Mouse (Mus musculus) MEL (cell line): ENCODE results near the gene Myoc. TPM values are rescaled to one million over a fixed set of nuclear protein-coding genes. Genes with fewer than 3 reads are reported as not detected.

ENCODE experiments used
- DNase-seq: peaks from one replicate; pipeline ENCODE4 v3.0.0; 2011; ENCODE audit warnings: low read depth, low spot score
- H3K27ac ChIP-seq: 2 replicates; pipeline ENCODE4 v1.5.1; 2012; ENCODE audit warnings: low read depth, mild to moderate bottlenecking, control low read depth, low read length, moderate library complexity; ENCODE audit not compliant: control insufficient read depth
- H3K27me3 ChIP-seq, 2 experiments: fragments of 150-350 bp in 1 of 2; sonication (generic) in 1 of 2; 2 replicates each; pipeline ENCODE4 v1.6.1; 2012; ENCODE audit warnings: low read length in 2 of 2, mild to moderate bottlenecking in 2 of 2, improper control_type of control experiment in 1 of 2, moderate library complexity in 1 of 2; ENCODE audit not compliant: insufficient read depth in 2 of 2, control insufficient read depth in 1 of 2
- H3K36me3 ChIP-seq, 2 experiments: 2 replicates each; pipeline ENCODE4 v1.6.1; 2012 to 2014; ENCODE audit warnings: low read length in 2 of 2, improper control_type of control experiment in 1 of 2, inconsistent platforms in 1 of 2, mild to moderate bottlenecking in 1 of 2; ENCODE audit not compliant: insufficient read depth in 2 of 2, control insufficient read depth in 1 of 2
- H3K4me1 ChIP-seq, 2 experiments: fragments of 150-350 bp in 1 of 2; sonication (generic) in 1 of 2; 2 replicates each; pipeline ENCODE4 v1.6.1; 2012; ENCODE audit warnings: low read length in 2 of 2, improper control_type of control experiment in 1 of 2, mild to moderate bottlenecking in 1 of 2; ENCODE audit not compliant: insufficient read depth in 2 of 2, control insufficient read depth in 1 of 2
- H3K4me3 ChIP-seq, 2 experiments: fragments of 150-350 bp in 1 of 2; sonication (generic) in 1 of 2; 2 replicates each; pipeline ENCODE4 v1.5.1; 2012; ENCODE audit warnings: low read depth in 2 of 2, low read length in 2 of 2, mild to moderate bottlenecking in 2 of 2, moderate library complexity in 2 of 2, control low read depth in 1 of 2, improper control_type of control experiment in 1 of 2; ENCODE audit not compliant: control insufficient read depth in 1 of 2, insufficient read depth in 1 of 2
- H3K79me2 ChIP-seq: 2 replicates; pipeline ENCODE4 v1.6.1; 2012; ENCODE audit warnings: mild to moderate bottlenecking, low read length, moderate library complexity; ENCODE audit not compliant: control insufficient read depth, poor library complexity, insufficient read depth
- H3K9ac ChIP-seq: 2 replicates; pipeline ENCODE4 v1.6.1; 2012; ENCODE audit warnings: low read depth, mild to moderate bottlenecking, control low read depth, low read length, moderate library complexity; ENCODE audit not compliant: control insufficient read depth, poor library complexity, severe bottlenecking
- H3K9me3 ChIP-seq: fragments of 150-350 bp; sonication (generic); replicated peaks from 2 replicates; pipeline ENCODE4 v1.6.1; 2012; ENCODE audit warnings: mild to moderate bottlenecking, low read length, improper control_type of control experiment, moderate library complexity; ENCODE audit not compliant: insufficient read depth
- BHLHE40 ChIP-seq: IDR thresholded peaks from 2 replicates; pipeline ENCODE4 v1.6.1; 2012; ENCODE audit warnings: low read depth, mild to moderate bottlenecking, inconsistent platforms, low read length, improper control_type of control experiment, borderline replicate concordance
- ETS1 ChIP-seq: IDR thresholded peaks from 2 replicates; pipeline ENCODE4 v1.6.1; 2012; ENCODE audit warnings: low read depth, mild to moderate bottlenecking, inconsistent platforms, low read length, improper control_type of control experiment, moderate library complexity
- GATA1 ChIP-seq: IDR thresholded peaks from 2 replicates; pipeline ENCODE4 v1.6.1; 2011; ENCODE audit warnings: low read depth, low read length, improper control_type of control experiment
- KAT2A ChIP-seq: conservative IDR thresholded peaks from 2 replicates; pipeline ENCODE4 v1.6.1; 2012; ENCODE audit warnings: low read depth, low read length, improper control_type of control experiment, inconsistent platforms
- MAFK ChIP-seq: IDR thresholded peaks from 2 replicates; pipeline ENCODE4 v1.6.1; 2011; ENCODE audit warnings: low read depth, mild to moderate bottlenecking, low read length, improper control_type of control experiment, borderline replicate concordance
- MAX ChIP-seq: IDR thresholded peaks from 2 replicates; pipeline ENCODE4 v1.6.1; 2011; ENCODE audit warnings: low read length, improper control_type of control experiment
- MEF2A ChIP-seq: IDR thresholded peaks from 2 replicates; pipeline ENCODE4 v1.6.1; 2014; ENCODE audit warnings: low read depth, mild to moderate bottlenecking, inconsistent platforms, low read length, improper control_type of control experiment; ENCODE audit not compliant: poor library complexity, insufficient replicate concordance, severe bottlenecking; ENCODE audit errors: extremely low read depth
- NRF1 ChIP-seq: IDR thresholded peaks from 2 replicates; pipeline ENCODE4 v1.6.1; 2014; ENCODE audit warnings: low read depth, mild to moderate bottlenecking, inconsistent platforms, low read length, improper control_type of control experiment, moderate library complexity; ENCODE audit not compliant: poor library complexity, insufficient read depth, severe bottlenecking
- RCOR1 ChIP-seq: IDR thresholded peaks from 2 replicates; pipeline ENCODE4 v1.6.1; 2012; ENCODE audit warnings: low read depth, mild to moderate bottlenecking, inconsistent platforms, low read length, improper control_type of control experiment
- TCF12 ChIP-seq: IDR thresholded peaks from 2 replicates; pipeline ENCODE4 v1.6.1; 2014; ENCODE audit warnings: low read depth, mild to moderate bottlenecking, inconsistent platforms, low read length, improper control_type of control experiment, moderate library complexity
- USF1 ChIP-seq: IDR thresholded peaks from 2 replicates; pipeline ENCODE4 v1.6.1; 2014; ENCODE audit warnings: low read depth, mild to moderate bottlenecking, inconsistent platforms, low read length, improper control_type of control experiment, moderate library complexity
- USF2 ChIP-seq, 2 experiments: IDR thresholded peaks; 2 replicates each; pipeline ENCODE4 v1.6.1; 2011 to 2012; ENCODE audit warnings: improper control_type of control experiment in 2 of 2, low read length in 2 of 2, borderline replicate concordance in 1 of 2, inconsistent platforms in 1 of 2, low read depth in 1 of 2, mild to moderate bottlenecking in 1 of 2; ENCODE audit not compliant: insufficient read depth in 1 of 2
- polyA plus RNA-seq, 2 experiments: library from polyadenylated mRNA; stranded (reverse) in 1 of 2; unstranded in 1 of 2; fragments of >175 nt in 1 of 2; fragments of >200 nt in 1 of 2; gene quantifications; 2 replicates each; pipeline versions ENCODE4 v1.2.1 to v1.2.4; 2012; ENCODE audit warnings: low replicate concordance in 2 of 2, low read depth in 1 of 2; ENCODE audit not compliant: insufficient read length in 2 of 2, insufficient read depth in 1 of 2, missing spikeins in 1 of 2
- total RNA-seq: library from RNA; depleted of rRNA; stranded (reverse); fragments of 300-350 nt; gene quantifications from 2 replicates; pipeline ENCODE4 v1.2.3, GENCODE M21; 2012; rRNA removed

The Myoc gene
- total RNA-seq (not detected in 2 replicates), polyA plus RNA-seq (not detected)

- H3K27me3 ChIP-seq: peaks cover 0 to 5% of the 10 kb centered on the region in 2 experiments; a peak in 3 of 4 replicates
- TF ChIP-seq GATA1: no peak
- no peak for TF ChIP-seq RCOR1
- no peak for TF ChIP-seq MAFK
- no peak within 1 kb of the TSS for H3K4me3 ChIP-seq
- H3K9ac ChIP-seq: no peak within 1 kb of the TSS
- no peaks in the 10 kb centered on the region for H3K4me1 ChIP-seq
- H3K79me2 ChIP-seq: no peaks in the 10 kb centered on the region
- no peak within 1 kb of the TSS for H3K27ac ChIP-seq
- no peaks in the 10 kb centered on the region for H3K36me3 ChIP-seq
- DNase-seq: no peak
- H3K9me3 ChIP-seq: no peaks in the 10 kb centered on the region
Measured at GRCm38 (mm10) chr1:162639051-162639750, at the start of gene Myoc. Gene Myoc (plus strand): TSS chr1:162639155.

GRCm38 (mm10) chr1:162589443-162589842 lies 49.5 kb upstream of the Myoc start:
- no peak overlapping the region for H3K27ac ChIP-seq
- TF ChIP-seq BHLHE40 (no peak), USF2 (IDR thresholded peaks at IDR 0.05; ENCODE audit: borderline replicate concordance in 1 of 2, insufficient read depth in 1 of 2, low read depth in 1 of 2, low read length in 2 of 2) (no peak), ETS1 (no peak), TCF12 (no peak), KAT2A (no peak), USF1 (no peak), MAX (no peak), MEF2A (no peak), NRF1 (no peak)
- TF ChIP-seq, all 39 proteins: peak for 0
- no peak for DNase-seq
- H3K27me3 ChIP-seq: no peaks in the 10 kb centered on the region
- H3K4me1 ChIP-seq: no peaks in the 10 kb centered on the region
- no peaks in the 10 kb centered on the region; a peak in 1 of 4 replicates for H3K36me3 ChIP-seq
- H3K9me3 ChIP-seq: no peaks in the 10 kb centered on the region
- no peak overlapping the region for H3K9ac ChIP-seq
- no peaks in the 10 kb centered on the region for H3K79me2 ChIP-seq
- no peak overlapping the region for H3K4me3 ChIP-seq
